Mouse (Mus musculus): ENCODE results near the gene Armh3.
"Not testable (repeated sequence)": the region's sequence is repeated elsewhere in the genome, so short reads cannot be mapped to it uniquely, and the experiment has no call there.

- TF ChIP-seq CTCF (IDR thresholded peaks at IDR 0.05 in 2 of 3, conservative IDR thresholded peaks at IDR 0.05 in 1 of 3; ENCODE audit: control insufficient read depth in 1 of 3, insufficient read depth in 1 of 3, low read depth in 2 of 3, low read length in 3 of 3, poor library complexity in 1 of 3, severe bottlenecking in 1 of 3); TCF12 (IDR thresholded peaks at IDR 0.05; ENCODE audit: low read depth, low read length); E2F4 (IDR thresholded peaks at IDR 0.05; ENCODE audit: borderline replicate concordance, low read depth, low read length); POLR2AphosphoS2 (IDR thresholded peaks at IDR 0.05; ENCODE audit: low read length); USF2 (IDR thresholded peaks at IDR 0.05; ENCODE audit: borderline replicate concordance in 1 of 2, insufficient read depth in 1 of 2, low read depth in 1 of 2, low read length in 2 of 2); ZC3H11A (IDR thresholded peaks at IDR 0.05; ENCODE audit: low read depth, low read length); EP300 (IDR thresholded peaks at IDR 0.05; ENCODE audit: low read depth in 1 of 2, low read length in 2 of 2); USF1 (IDR thresholded peaks at IDR 0.05; ENCODE audit: low read depth, low read length); JUND (IDR thresholded peaks at IDR 0.05; ENCODE audit: low read depth, low read length); RCOR1 (IDR thresholded peaks at IDR 0.05; ENCODE audit: low read depth, low read length); POLR2A (IDR thresholded peaks at IDR 0.05; ENCODE audit: control insufficient read depth in 1 of 2, insufficient read depth in 1 of 2, low read depth in 1 of 2, low read length in 2 of 2, poor library complexity in 1 of 2): not testable (repeated sequence)
These were observed 4.8 kb downstream of the Armh3 start for GRCm38 (mm10) chr19:45993441-45993840.

Measured in MEL (cell line).